Mouse (Mus musculus) kidney, postnatal 10 days (tissue): ENCODE measurements at regions not wholly inside any gene's neighbourhood (a gene's known extent, or its start where the extent isn't known, plus 50 kb on each side); places are given as distances from the start of the nearest gene placed in this dataset.

Experiments
- DNase-seq: peaks from one replicate; pipeline ENCODE4 v3.0.0; 2021; ENCODE audit warnings: mixed read lengths

GRCm38 (mm10) chr11:66605998-66606397 lies 80.2 kb upstream of the Shisa6 start:
- no peak for DNase-seq

- no peak for DNase-seq
Observed at GRCm38 (mm10) chr11:66606646-66607045, 80.9 kb upstream of the Shisa6 start.

- no peak for DNase-seq
Observed at GRCm38 (mm10) chr11:66609733-66610132, 84.0 kb upstream of the Shisa6 start.

DNA sequence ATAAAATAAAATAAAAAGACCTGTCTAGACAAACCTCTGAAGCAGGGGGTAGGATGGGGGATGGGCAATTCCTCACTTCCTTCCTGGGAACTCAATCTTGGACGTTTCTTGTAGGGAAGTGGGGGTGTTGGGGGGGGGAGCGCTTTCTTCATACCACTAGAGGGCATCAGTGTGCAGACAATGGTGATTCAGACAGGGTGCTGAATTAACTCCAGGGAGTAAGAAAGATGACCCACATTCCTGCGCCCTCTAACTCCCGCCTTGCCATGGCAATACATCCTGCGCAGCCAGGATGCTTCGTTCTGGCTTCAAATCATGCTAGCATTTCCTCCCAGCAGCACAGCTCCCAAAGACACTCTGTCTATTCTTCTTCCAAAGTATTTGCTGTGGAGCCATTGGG lies 87.4 kb upstream of the Shisa6 start:
- DNase-seq, result peak; percentile 21

GRCm38 (mm10) chr11:66625491-66625890 lies 99.7 kb upstream of the Shisa6 start:
- no peak for DNase-seq

DNA sequence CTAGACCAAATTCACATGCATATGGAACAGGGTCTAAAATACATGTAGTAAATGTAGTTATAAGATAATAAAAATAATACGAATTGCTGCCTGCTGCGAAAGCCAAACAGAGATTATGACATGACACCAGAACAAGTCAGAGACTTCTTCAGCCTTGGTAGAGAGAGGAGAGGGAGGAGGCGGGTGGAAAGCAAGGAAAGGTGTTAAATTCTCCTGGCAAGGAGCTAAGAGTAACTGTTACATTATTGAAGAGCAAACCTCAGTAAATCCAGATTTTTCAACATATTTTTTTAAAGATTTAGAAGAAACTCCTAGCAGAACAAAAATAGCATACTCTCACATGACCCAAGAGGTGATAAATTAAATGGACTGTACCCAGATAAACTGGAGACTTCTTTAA lies 131.0 kb upstream of the Shisa6 start:
- DNase-seq, result no peak

DNA sequence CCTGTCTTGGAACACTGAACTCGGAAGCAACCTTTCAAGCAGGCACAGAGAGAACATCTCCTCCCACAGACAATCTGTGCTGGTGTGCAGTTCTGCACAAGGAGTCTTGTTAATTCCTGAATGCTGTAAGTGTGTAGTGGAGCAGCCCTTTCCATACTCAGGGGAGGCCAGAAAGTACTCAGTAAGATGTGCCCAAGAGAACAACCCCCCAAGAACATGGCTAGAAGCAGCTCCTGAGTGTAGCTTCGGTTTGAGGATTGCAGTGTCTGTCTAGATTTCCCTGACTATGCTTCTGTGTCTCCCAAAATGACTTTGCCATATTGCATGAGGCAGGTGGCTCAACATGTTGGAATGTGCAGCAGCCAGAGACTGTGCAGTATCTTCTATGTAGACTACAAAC lies 148.8 kb upstream of the Shisa6 start:
- DNase-seq, result no peak

GRCm38 (mm10) chr11:66680057-66680621 lies 154.4 kb upstream of the Shisa6 start:
- DNase-seq, result no peak

GRCm38 (mm10) chr11:66681892-66682291 lies 156.1 kb upstream of the Shisa6 start:
- DNase-seq, result no peak

DNA sequence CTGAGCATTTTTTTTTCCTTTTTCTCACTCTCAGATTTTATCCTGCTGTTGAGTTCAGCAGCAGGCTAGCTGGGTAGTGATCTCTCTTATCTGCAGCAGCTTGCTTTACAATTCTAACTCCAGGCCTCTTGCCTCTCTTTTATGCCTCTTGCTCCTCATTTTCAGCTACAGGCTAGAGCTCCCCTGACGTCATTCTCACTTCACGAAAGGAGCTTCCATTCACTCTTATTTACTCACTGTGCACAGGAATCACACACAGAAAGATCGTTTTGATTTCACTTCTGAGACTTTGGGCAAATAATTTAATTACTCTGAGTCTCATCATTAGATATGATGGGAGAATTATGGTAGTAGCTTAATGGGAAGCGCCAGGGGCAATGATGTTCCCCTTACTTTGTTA lies 158.4 kb upstream of the Shisa6 start:
- DNase-seq, result no peak

DNA sequence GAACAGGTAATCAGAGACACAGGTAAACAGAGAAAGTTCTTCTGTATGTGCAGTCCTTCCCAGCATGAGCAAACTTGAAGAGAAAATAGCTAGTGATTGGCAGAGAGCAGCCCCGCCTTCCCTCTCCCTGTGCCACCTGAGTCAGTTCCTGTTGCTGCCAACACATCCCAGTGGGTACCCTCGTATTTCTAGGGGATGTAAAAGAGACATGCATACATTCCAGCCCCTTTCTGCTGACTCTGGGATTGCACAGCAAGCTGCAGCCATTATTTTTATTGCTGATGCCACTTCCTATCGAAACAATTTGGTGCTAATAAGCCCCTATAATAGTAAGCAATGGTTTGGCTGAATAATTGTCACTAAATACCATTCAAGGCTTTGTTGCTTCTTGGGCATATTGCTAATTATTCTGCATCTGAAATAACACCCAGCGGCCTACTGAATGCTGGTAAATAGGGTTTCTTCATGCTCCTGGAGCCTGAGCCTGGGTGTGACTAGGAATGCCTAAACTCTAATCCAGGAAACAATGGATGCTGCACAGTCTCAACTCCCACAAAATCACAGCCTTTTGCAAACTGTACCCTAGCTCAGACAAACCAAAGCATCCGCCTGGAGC lies 169.0 kb upstream of the Shisa6 start:
- DNase-seq, result no peak

GRCm38 (mm10) chr11:66696791-66697190 lies 171.0 kb upstream of the Shisa6 start:
- no peak for DNase-seq

DNA sequence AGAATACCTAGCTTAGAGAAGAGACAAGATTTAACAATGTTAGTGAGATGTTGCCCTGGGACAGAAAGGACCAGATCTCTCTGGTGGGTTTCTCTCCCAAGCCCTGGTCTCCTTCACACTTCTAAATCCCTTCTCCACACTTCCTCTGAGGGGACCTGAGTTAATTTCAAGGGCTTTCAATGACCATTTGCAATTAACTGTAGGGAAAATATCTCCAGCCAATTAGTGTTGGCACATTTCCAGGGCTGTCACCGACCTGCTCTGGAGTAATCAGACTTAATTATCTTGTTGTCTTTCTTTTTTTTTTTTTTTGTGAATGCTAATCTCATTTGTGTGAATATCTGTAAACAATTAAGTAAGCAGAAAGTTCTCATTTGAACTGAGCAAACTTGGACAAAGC lies 166.3 kb upstream of the Pirt start:
- DNase-seq, result no peak

DNA sequence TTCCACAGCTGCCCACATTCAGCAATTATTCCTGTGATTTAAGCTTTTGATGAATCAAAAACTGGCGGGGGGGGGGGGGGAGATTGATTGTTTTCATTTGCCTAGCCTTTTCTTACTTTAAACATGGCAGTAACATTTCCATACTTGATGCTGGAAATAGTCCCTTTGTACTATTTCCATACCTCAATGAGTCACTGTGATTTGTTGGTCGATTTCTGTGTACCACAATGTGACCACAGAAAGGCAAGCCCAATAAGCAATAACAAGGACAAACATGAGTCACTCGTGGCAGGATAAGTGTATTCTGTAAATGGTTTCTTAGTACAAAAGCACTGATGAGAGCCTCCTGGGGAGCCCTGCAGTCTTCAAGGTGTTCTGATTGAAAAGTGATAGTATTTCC lies 121.8 kb upstream of the Pirt start:
- DNase-seq, result no peak

GRCm38 (mm10) chr11:66806887-66807286 lies 104.9 kb upstream of the Pirt start:
- no peak for DNase-seq

DNA sequence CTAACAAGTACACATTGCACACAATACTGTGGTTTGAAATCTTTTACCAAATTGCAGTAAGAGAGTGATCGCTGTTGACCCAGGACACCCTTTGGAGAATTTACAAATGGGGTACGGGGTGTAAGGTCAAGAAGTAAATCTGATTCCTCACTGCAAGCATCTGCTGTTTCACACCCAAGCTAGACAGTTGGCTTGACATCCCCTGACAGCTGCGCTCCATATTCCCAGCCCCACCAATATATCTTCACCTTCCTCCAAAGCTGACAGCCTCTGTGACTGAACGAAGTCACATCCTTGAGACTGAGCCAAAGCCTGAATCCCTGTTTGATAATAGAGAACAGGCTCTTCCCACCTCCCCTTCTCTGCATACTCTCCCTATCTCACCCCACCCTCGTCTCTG lies 98.5 kb upstream of the Pirt start:
- DNase-seq, result peak; percentile 13

DNA sequence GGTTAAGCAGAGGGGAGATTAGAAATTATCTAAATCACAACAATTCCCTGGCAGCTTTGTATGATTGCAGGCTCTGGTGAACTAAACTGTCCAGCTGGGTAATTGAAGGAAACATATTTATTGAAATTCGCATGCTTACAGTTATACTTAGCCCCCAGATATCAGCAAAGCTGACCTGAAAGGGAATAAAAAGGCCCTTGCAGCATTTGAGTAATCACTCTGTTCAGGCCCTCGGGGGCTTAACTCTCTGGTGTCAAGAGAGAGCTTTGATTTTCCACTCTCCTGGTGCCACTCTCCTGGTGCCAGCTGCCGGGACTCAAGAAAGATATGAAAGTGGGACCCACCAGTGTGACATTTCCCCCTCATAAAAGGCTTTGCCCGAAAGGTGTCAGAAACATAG lies 98.0 kb upstream of the Pirt start:
- DNase-seq, result peak; percentile 6

DNA sequence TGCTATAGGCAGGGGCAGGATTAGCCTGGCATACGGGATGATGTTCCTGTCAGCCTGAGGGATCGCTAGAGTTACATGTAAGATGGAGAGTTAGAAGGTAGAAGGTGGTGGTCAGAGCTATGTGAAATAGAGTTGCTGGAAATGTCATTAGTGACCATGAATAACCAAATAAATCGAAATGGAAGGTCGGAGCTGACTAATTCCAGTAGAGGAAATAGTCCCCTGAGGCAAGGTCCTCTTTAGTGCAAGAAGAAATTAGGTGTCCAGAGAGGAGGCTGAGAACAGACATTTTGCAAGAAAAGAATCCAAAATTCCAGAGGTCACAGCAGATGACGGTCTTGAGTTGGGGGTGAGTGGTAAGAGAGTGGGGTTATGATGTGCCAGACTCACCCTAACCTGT lies 75.9 kb upstream of the Pirt start:
- no peak for DNase-seq

DNA sequence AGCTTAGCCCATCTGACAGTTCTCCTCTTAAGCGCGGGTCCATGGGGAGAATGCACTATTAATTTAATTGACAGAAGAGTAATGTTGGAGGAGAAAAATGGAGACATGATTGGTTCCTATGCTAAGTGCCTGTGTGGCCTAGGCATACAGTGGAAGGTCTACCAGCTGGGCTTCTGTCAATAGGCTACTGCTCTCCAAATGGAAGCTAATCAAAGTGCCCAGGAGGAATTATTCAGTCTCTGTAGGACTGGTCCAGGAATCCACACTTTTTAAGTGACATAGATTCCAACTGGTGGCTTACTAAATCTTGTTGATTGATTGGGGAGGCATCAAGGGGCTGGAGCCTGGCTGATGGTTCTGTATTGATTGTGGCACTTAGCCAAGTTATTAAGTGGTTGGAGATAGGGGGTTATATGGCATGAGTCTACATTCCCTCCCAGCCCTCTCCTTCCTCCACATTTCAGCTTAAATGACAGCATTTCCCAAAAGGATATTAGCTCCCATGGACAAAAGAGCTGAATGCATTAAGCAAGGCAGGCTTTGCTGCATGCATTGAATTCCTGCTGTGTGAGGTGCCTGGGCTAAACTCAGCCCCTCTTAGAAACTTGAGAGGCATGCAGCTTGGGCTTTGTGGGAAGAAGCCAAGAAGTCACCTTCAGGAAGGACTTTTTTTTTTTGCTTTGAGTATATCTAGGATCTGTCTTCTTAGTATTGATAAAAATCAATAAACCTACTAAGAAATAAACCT lies 75.0 kb upstream of the Pirt start:
- no peak for DNase-seq

- no peak for DNase-seq
Observed at GRCm38 (mm10) chr11:66845238-66845637, 66.5 kb upstream of the Pirt start.

DNA sequence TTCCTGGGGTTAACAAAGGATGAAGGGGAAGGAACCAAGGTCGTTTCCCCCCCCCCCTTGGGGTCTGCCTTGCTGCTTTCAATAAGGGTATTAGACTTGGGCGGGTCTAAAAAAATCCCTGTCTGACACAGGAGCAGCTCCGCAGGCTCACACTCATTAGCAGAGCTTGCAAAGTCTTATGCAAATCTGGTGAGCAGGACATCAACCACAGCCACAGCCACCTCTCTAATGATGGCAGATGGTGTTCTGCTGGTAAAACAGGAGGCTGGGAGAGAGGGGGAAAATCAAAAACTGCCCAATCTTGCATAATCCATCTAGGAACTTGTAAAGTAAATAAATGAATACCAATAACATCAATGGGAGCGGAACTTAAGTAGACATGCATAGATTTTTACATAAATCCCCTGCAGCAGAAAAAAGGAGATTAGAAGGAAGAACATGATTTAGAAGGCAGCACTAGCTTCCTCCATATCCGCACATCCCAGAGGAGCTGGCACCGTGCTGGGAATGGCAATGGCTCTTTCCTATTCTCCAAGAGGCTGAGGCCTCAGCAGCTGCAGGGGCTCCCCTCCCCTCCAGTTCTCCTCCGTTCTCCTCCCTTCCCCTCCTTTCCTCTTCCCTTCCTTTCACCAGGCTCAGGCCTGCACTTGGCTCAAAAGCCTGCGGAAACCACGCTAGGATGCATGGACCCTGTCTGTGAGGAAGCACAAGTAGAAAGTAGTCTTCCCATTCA lies 65.6 kb upstream of the Pirt start:
- no peak for DNase-seq
